In the genomic region with DNA sequence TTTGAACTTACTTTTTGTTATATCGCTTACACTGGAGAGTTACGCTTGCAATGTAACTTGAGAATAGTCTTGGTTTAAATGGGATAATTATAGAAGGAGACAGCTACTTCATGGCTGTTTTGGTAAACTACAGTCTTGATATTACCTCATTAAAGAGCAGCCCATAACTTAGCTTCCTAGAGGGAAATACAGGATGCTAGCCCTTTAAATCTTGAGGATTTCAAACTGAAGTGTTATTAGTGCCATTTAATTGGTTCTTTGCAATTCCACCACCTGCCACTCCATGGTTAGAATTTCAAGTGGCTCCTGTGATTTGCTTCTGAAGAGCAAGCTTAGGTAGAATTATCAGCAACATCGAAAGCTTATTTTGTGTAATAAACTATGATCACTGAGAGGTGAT, we compare ENCODE assay signal across 25 mouse cellular contexts.
DNase-seq lines count a peak whose midpoint lies in the region; ATAC-seq lines count a peak whose summit lies in the region.
"Had no signal": no experiment of that assay in that cellular context is flagged by ENCODE, and none has a peak within 500 bp of the region (broad histone marks: within the 10 kb centered on the region; RNA-seq: fewer than 3 reads in every experiment).

No protein-coding gene starts in this region.

- H3K9me3 ChIP-seq in forebrain, embryonic 12.5 days = no peaks in the 10 kb centered on the region
- H3K9me3 ChIP-seq in forebrain, embryonic 16.5 days (ENCODE audit: control insufficient read depth, low read length) = no peaks in the 10 kb centered on the region
- H3K9me3 ChIP-seq in midbrain, embryonic 12.5 days = no peaks in the 10 kb centered on the region
- no peaks in the 10 kb centered on the region for H3K9me3 ChIP-seq in midbrain, embryonic 16.5 days (replicated peaks; ENCODE audit: control insufficient read depth, low read length, poor library complexity, severe bottlenecking)
- H3K9me3 ChIP-seq in forebrain, embryonic 14.5 days (replicated peaks; ENCODE audit: control insufficient read depth, low read length) = no peaks in the 10 kb centered on the region
- no peaks in the 10 kb centered on the region for H3K9me3 ChIP-seq in midbrain, embryonic 14.5 days (ENCODE audit: control insufficient read depth, low read length)
- H3K9me3 ChIP-seq in hindbrain, embryonic 14.5 days (ENCODE audit: control insufficient read depth, low read length) = no peaks in the 10 kb centered on the region
- H3K9me3 ChIP-seq: embryonic facial prominence, embryonic 15.5 days; heart, embryonic 10.5 days; heart, embryonic 13.5 days; hindbrain, embryonic 15.5 days had no signal

- H3K4me3 ChIP-seq in forebrain, embryonic 12.5 days (replicated peaks) = no peak overlapping the region
- H3K4me3 ChIP-seq in forebrain, embryonic 16.5 days (replicated peaks; ENCODE audit: low read length) = no peak overlapping the region
- no peak overlapping the region for H3K4me3 ChIP-seq in midbrain, embryonic 12.5 days
- no peak overlapping the region for H3K4me3 ChIP-seq in midbrain, embryonic 16.5 days (ENCODE audit: low read depth, low read length)
- no peak overlapping the region for H3K4me3 ChIP-seq in forebrain, embryonic 14.5 days (ENCODE audit: low read depth, low read length)
- no peak overlapping the region for H3K4me3 ChIP-seq in midbrain, embryonic 14.5 days (replicated peaks; ENCODE audit: low read depth, low read length)
- no peak overlapping the region for H3K4me3 ChIP-seq in hindbrain, embryonic 14.5 days (replicated peaks; ENCODE audit: low read length)
- H3K4me3 ChIP-seq: embryonic facial prominence, embryonic 15.5 days; heart, adult 2 months; heart, embryonic 10.5 days; heart, embryonic 13.5 days; hindbrain, embryonic 15.5 days had no signal

- peak; percentile 40; the same call in 1 of the 2 replicates for ATAC-seq in forebrain, embryonic 12.5 days (ENCODE audit: low FRiP score)
- no peak; the same call in 1 of the 2 replicates for ATAC-seq in forebrain, embryonic 16.5 days
- ATAC-seq in midbrain, embryonic 12.5 days (ENCODE audit: low FRiP score, low read depth) = peak; percentile 61
- ATAC-seq in midbrain, embryonic 16.5 days = no peak
- peak; percentile 58 for ATAC-seq in forebrain, embryonic 14.5 days
- no peak; the same call in 1 of the 2 replicates for ATAC-seq in midbrain, embryonic 14.5 days (ENCODE audit: low FRiP score, low TSS enrichment)
- no peak for ATAC-seq in hindbrain, embryonic 14.5 days (ENCODE audit: low FRiP score)
- ATAC-seq: CD4-positive, CD25-positive, alpha-beta regulatory T cell, adult 4 months had no signal

- DNase-seq in forebrain, embryonic 14.5 days (ENCODE audit: low spot score) = peak; percentile 55
- peak; percentile 35 for DNase-seq in midbrain, embryonic 14.5 days
- no peak for DNase-seq in natural killer cell, adult 2 months (ENCODE audit: low spot score in 2 of 2)
- DNase-seq in hindbrain, embryonic 14.5 days (ENCODE audit: low spot score) = no peak
- DNase-seq: adrenal gland, adult 2 months; adrenal gland, postnatal 14 days; cerebellum, adult 11-12 months; cerebellum, adult 8-10 months; cerebellum, postnatal 10 days; cerebellum, postnatal 36 days; embryo, embryonic 11 days; gastrocnemius, postnatal 10 days; gastrocnemius, postnatal 36 days; heart, adult 2 months; heart, postnatal 14 days; heart, postnatal 4 days had no signal

- no peak overlapping the region for H3K27ac ChIP-seq in forebrain, embryonic 12.5 days
- no peak overlapping the region for H3K27ac ChIP-seq in forebrain, embryonic 16.5 days (ENCODE audit: low read length)
- H3K27ac ChIP-seq in midbrain, embryonic 12.5 days (replicated peaks) = no peak overlapping the region
- no peak overlapping the region for H3K27ac ChIP-seq in midbrain, embryonic 16.5 days (ENCODE audit: low read length)
- no peak overlapping the region for H3K27ac ChIP-seq in forebrain, embryonic 14.5 days (ENCODE audit: low read depth, low read length)
- H3K27ac ChIP-seq in midbrain, embryonic 14.5 days (replicated peaks; ENCODE audit: low read depth, low read length) = no peak overlapping the region
- no peak overlapping the region for H3K27ac ChIP-seq in hindbrain, embryonic 14.5 days
- H3K27ac ChIP-seq: embryonic facial prominence, embryonic 15.5 days; heart, adult 2 months; heart, embryonic 10.5 days; heart, embryonic 13.5 days; hindbrain, embryonic 15.5 days had no signal

- H3K4me2 ChIP-seq in forebrain, embryonic 12.5 days = no peak overlapping the region
- no peak overlapping the region for H3K4me2 ChIP-seq in forebrain, embryonic 16.5 days (ENCODE audit: low read length)
- H3K4me2 ChIP-seq in midbrain, embryonic 12.5 days (replicated peaks) = no peak overlapping the region
- no peak overlapping the region for H3K4me2 ChIP-seq in midbrain, embryonic 16.5 days (ENCODE audit: low read length)
- H3K4me2 ChIP-seq in forebrain, embryonic 14.5 days (ENCODE audit: low read length) = no peak overlapping the region
- H3K4me2 ChIP-seq in midbrain, embryonic 14.5 days (ENCODE audit: low read length) = no peak overlapping the region
- H3K4me2 ChIP-seq in hindbrain, embryonic 14.5 days (replicated peaks) = no peak overlapping the region
- H3K4me2 ChIP-seq: embryonic facial prominence, embryonic 15.5 days; heart, embryonic 13.5 days; hindbrain, embryonic 15.5 days had no signal

- H3K4me1 ChIP-seq in forebrain, embryonic 12.5 days = no peaks in the 10 kb centered on the region
- peaks cover 6% of the 10 kb centered on the region; the same call in 1 of the 2 replicates for H3K4me1 ChIP-seq in forebrain, embryonic 16.5 days (replicated peaks; ENCODE audit: control insufficient read depth, insufficient read depth, low read length)
- no peaks in the 10 kb centered on the region for H3K4me1 ChIP-seq in midbrain, embryonic 12.5 days
- H3K4me1 ChIP-seq in midbrain, embryonic 16.5 days (ENCODE audit: control insufficient read depth, insufficient read depth, low read length) = peaks cover 3% of the 10 kb centered on the region
- H3K4me1 ChIP-seq in forebrain, embryonic 14.5 days (ENCODE audit: control insufficient read depth, insufficient read depth, low read length) = peaks cover 5% of the 10 kb centered on the region
- H3K4me1 ChIP-seq in midbrain, embryonic 14.5 days (ENCODE audit: control insufficient read depth, insufficient read depth, low read length) = 0 out of 2 replicates have a peak, but pooled peaks cover 7% of the 10 kb centered on the region
- H3K4me1 ChIP-seq in hindbrain, embryonic 14.5 days (replicated peaks; ENCODE audit: control insufficient read depth, insufficient read depth, low read length) = 0 out of 2 replicates have a peak, but pooled peaks cover 4% of the 10 kb centered on the region
- H3K4me1 ChIP-seq: embryonic facial prominence, embryonic 15.5 days; heart, embryonic 10.5 days; heart, embryonic 13.5 days had no signal

- no peaks in the 10 kb centered on the region for H3K36me3 ChIP-seq in forebrain, embryonic 12.5 days (replicated peaks)
- H3K36me3 ChIP-seq in forebrain, embryonic 16.5 days (ENCODE audit: control insufficient read depth, insufficient read depth) = no peaks in the 10 kb centered on the region
- H3K36me3 ChIP-seq in midbrain, embryonic 12.5 days = no peaks in the 10 kb centered on the region
- no peaks in the 10 kb centered on the region for H3K36me3 ChIP-seq in midbrain, embryonic 16.5 days (ENCODE audit: control insufficient read depth, insufficient read depth, low read length)
- H3K36me3 ChIP-seq in forebrain, embryonic 14.5 days (ENCODE audit: control insufficient read depth, insufficient read depth, low read length) = no peaks in the 10 kb centered on the region
- H3K36me3 ChIP-seq in midbrain, embryonic 14.5 days (ENCODE audit: control insufficient read depth, insufficient read depth, low read length) = no peaks in the 10 kb centered on the region
- no peaks in the 10 kb centered on the region for H3K36me3 ChIP-seq in hindbrain, embryonic 14.5 days (replicated peaks; ENCODE audit: control insufficient read depth, insufficient read depth)
- H3K36me3 ChIP-seq: embryonic facial prominence, embryonic 15.5 days; heart, embryonic 10.5 days; heart, embryonic 13.5 days; hindbrain, embryonic 15.5 days had no signal

- H3K9ac ChIP-seq in forebrain, embryonic 12.5 days = no peak overlapping the region
- H3K9ac ChIP-seq in forebrain, embryonic 16.5 days (replicated peaks; ENCODE audit: low read depth, low read length) = no peak overlapping the region
- H3K9ac ChIP-seq in midbrain, embryonic 12.5 days (replicated peaks) = no peak overlapping the region
- H3K9ac ChIP-seq in midbrain, embryonic 16.5 days (ENCODE audit: low read depth, low read length) = no peak overlapping the region
- no peak overlapping the region for H3K9ac ChIP-seq in forebrain, embryonic 14.5 days (ENCODE audit: low read length)
- H3K9ac ChIP-seq in midbrain, embryonic 14.5 days (replicated peaks; ENCODE audit: low read length) = no peak overlapping the region
- no peak overlapping the region for H3K9ac ChIP-seq in hindbrain, embryonic 14.5 days
- H3K9ac ChIP-seq: embryonic facial prominence, embryonic 15.5 days; heart, embryonic 13.5 days; hindbrain, embryonic 15.5 days had no signal

- WGBS in forebrain, embryonic 12.5 days = 26% methylated on average over 3 of the region's 3 CpGs
- WGBS in forebrain, embryonic 16.5 days = 14% methylated on average over 3 of the region's 3 CpGs
- 38% methylated on average over 3 of the region's 3 CpGs for WGBS in midbrain, embryonic 12.5 days
- 37% methylated on average over 3 of the region's 3 CpGs for WGBS in midbrain, embryonic 16.5 days
- 17% methylated on average over 3 of the region's 3 CpGs for WGBS in forebrain, embryonic 14.5 days
- WGBS in midbrain, embryonic 14.5 days = 48% methylated on average over 3 of the region's 3 CpGs
- 65% methylated on average over 3 of the region's 3 CpGs for WGBS in hindbrain, embryonic 14.5 days

- no peaks in the 10 kb centered on the region for H3K27me3 ChIP-seq in forebrain, embryonic 12.5 days
- no peaks in the 10 kb centered on the region for H3K27me3 ChIP-seq in forebrain, embryonic 16.5 days (replicated peaks; ENCODE audit: control insufficient read depth, insufficient read depth, low read length)
- no peaks in the 10 kb centered on the region for H3K27me3 ChIP-seq in midbrain, embryonic 12.5 days
- H3K27me3 ChIP-seq in midbrain, embryonic 16.5 days (ENCODE audit: control insufficient read depth, insufficient read depth, low read depth, low read length) = no peaks in the 10 kb centered on the region
- no peaks in the 10 kb centered on the region for H3K27me3 ChIP-seq in forebrain, embryonic 14.5 days (replicated peaks; ENCODE audit: control insufficient read depth, insufficient read depth, low read length)
- no peaks in the 10 kb centered on the region for H3K27me3 ChIP-seq in midbrain, embryonic 14.5 days (ENCODE audit: control insufficient read depth, insufficient read depth, low read length)
- no peaks in the 10 kb centered on the region for H3K27me3 ChIP-seq in hindbrain, embryonic 14.5 days (ENCODE audit: control insufficient read depth, insufficient read depth, low read length)
- H3K27me3 ChIP-seq: embryonic facial prominence, embryonic 15.5 days; heart, embryonic 13.5 days; hindbrain, embryonic 15.5 days had no signal

Comparison
In these comparisons a context has a peak if more than half of its experiments do, and no peak if none do; other contexts are left out.
1. ATAC-seq: peak in forebrain, embryonic 12.5 days (single experiment), midbrain, embryonic 12.5 days (single experiment) and forebrain, embryonic 14.5 days (single experiment); none in forebrain, embryonic 16.5 days (single experiment), midbrain, embryonic 16.5 days (single experiment), midbrain, embryonic 14.5 days (single experiment) and hindbrain, embryonic 14.5 days (single experiment).
2. DNase-seq: peak in forebrain, embryonic 14.5 days (single experiment) and midbrain, embryonic 14.5 days (single experiment); none in natural killer cell, adult 2 months (0 of 2) and hindbrain, embryonic 14.5 days (single experiment).